Mouse (Mus musculus) heart, embryonic 10.5 days (tissue): ENCODE results near the gene Cadps. TPM values are rescaled to one million over a fixed set of nuclear protein-coding genes. Genes with fewer than 3 reads are reported as not detected.
A peak's percentile ranks its signal among the peaks of the same experiment; 100 is the strongest.

ENCODE experiments used
- DNase-seq: peaks from one replicate; pipeline ENCODE4 v3.0.0-alpha.2; 2017; ENCODE audit warnings: low spot score
- H3K27ac ChIP-seq: fragments of 300-500 bp; sonication (generic); 2 replicates; pipeline ENCODE4 v1.5.1; 2016; ENCODE audit warnings: mild to moderate bottlenecking
- H3K27me3 ChIP-seq: fragments of 300-500 bp; sonication (generic); 2 replicates; pipeline ENCODE4 v1.6.1; 2016; ENCODE audit warnings: mild to moderate bottlenecking; ENCODE audit not compliant: poor library complexity, insufficient read depth, severe bottlenecking
- H3K36me3 ChIP-seq: fragments of 300-500 bp; sonication (generic); 2 replicates; pipeline ENCODE4 v1.6.1; 2016; ENCODE audit warnings: mild to moderate bottlenecking, moderate library complexity
- H3K4me1 ChIP-seq: fragments of 300-500 bp; sonication (generic); 2 replicates; pipeline ENCODE4 v1.6.1; 2016; ENCODE audit warnings: mild to moderate bottlenecking
- H3K4me3 ChIP-seq: fragments of 300-500 bp; sonication (generic); 2 replicates; pipeline ENCODE4 v1.5.1; 2016; ENCODE audit warnings: mild to moderate bottlenecking, moderate library complexity
- H3K9me3 ChIP-seq: fragments of 300-500 bp; sonication (generic); 2 replicates; pipeline ENCODE4 v1.6.1; 2016; ENCODE audit warnings: mild to moderate bottlenecking, moderate library complexity
- WGBS: fragments of 180-500 bp; shearing (Covaris S2); methylation state at CpG from one replicate; pipeline ENCODE4 v1.1.7; 2016; 5-methylcytosine and 5-hydroxymethylcytosine counted together
- polyA plus RNA-seq: library from polyadenylated mRNA; unstranded; fragments of >200 nt; fragmentation: Nextera tagmentation; extraction: Ambion mirVana; gene quantifications from 2 replicates; pipeline ENCODE4 v1.2.1, GENCODE M21; 2016

The Cadps gene
- polyA plus RNA-seq, 1 experiment from 2014 or later = 0.65 TPM

DNA sequence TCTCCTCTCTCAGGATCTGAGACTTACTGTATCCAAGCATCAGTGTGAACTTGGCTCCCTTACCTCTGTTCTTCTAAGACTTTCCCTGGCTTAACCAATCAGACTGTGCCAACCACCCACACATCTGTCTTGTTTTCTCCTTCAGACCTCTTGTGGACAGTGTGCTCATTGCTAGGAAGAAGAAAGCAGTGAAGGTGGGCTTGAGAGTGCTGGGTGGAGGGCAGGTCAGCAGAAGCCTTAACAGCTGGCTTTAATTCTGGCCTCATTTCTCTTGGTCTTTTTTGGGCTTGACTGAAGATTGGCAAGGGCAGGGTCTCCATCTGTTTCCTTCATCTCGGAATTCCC lies 262.7 kb downstream of the Cadps start:
- 48% methylated on average over 1 of the region's 1 CpGs for WGBS
- Histone ChIP-seq H3K4me3 (no peak overlapping the region), H3K27me3 (no peaks in the 10 kb centered on the region), H3K9me3 (no peaks in the 10 kb centered on the region), H3K27ac (no peak overlapping the region), H3K36me3 (no peaks in the 10 kb centered on the region), H3K4me1 (no peaks in the 10 kb centered on the region)
- DNase-seq = no peak

DNA sequence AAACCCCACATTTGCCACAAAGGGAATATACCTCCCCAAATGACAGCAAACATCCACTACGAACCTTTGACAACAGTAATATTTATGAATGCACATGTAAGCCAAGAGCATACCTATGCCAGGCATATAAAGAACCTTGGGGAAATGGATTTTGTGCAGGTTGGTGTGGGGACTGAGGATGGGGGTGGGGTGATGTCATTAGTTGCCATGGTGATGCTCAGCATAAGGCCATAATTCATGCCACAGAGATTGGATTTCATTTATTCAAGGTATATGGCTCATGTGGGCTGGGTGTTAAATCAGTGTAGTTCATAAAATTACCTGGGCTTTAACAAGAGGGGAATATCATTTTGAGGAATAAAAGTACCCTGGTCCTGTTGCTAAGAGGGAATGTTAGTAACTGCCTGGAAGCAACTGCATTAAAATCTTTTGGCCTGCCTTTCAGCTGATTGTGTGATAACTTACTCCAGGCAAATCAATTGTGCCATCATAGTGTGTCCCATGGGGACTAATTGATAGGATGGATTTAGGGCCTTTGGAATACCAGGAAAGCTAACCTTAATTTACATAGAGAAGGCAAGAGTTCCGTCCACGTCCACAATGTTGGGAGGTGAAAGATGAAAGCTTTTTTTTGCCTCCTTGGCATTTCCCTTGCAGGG lies 263.2 kb downstream of the Cadps start:
- DNase-seq = no peak
- 78% methylated on average over 3 of the region's 3 CpGs for WGBS
- Histone ChIP-seq H3K27ac (no peak overlapping the region), H3K36me3 (no peaks in the 10 kb centered on the region), H3K27me3 (no peaks in the 10 kb centered on the region), H3K9me3 (no peaks in the 10 kb centered on the region), H3K4me1 (no peaks in the 10 kb centered on the region), H3K4me3 (no peak overlapping the region)

DNA sequence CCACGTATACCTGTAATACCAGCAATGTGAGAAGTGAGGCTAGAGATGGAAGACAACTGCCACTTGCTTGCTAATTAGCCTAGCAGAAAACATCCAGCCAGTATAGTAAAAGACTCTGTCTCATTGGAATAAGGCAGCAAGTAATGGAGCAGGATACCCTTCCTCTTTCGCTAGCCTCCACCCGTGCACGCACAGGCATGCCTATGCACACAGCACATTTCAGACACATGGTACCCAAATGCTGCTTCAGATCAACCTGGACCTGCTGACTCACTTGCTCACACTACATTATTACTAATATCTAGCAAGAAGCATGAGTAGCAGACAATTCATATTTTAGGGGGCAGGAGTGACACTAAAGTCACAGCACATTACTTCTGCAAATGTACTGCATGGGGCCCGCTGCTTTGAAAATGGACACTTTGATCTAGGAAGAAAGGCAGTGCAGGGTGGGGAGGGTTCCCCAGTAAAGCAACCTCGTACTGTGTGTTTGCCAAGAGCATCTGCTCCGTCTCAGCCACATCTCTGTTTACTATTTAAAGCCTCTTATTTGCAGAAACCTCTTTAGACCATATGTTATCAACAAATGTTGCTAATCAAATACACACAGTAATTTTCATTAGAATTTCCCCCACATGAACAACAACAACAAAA lies 263.8 kb downstream of the Cadps start:
- WGBS = 77% methylated on average over 7 of the region's 7 CpGs
- no peak for DNase-seq
- no peaks in the 10 kb centered on the region for H3K9me3 ChIP-seq
- no peaks in the 10 kb centered on the region for H3K36me3 ChIP-seq
- no peaks in the 10 kb centered on the region for H3K27me3 ChIP-seq
- no peaks in the 10 kb centered on the region for H3K4me1 ChIP-seq
- no peak overlapping the region for H3K4me3 ChIP-seq
- no peak overlapping the region for H3K27ac ChIP-seq

DNA sequence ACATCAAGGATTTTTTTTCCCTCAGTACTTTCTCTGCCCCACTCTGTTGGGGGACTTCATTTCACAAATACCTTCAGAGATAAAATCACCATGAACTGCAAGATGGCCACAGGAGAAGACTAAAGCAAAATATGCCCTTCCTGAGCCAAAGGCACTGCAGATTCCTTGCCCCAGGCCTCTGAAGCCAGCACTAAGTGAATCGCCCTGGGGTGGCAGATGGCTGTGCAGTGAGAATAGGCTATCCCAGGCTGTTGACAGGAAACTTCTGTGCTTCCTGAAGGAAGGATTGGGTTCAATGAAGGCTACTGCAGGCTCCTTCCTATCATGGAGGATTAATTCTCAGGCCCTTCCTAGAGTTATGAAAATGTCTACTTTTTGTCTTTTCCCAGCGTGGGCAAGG lies 268.4 kb downstream of the Cadps start:
- Histone ChIP-seq H3K4me3 (no peak overlapping the region), H3K9me3 (no peaks in the 10 kb centered on the region), H3K27me3 (no peaks in the 10 kb centered on the region), H3K4me1 (no peaks in the 10 kb centered on the region), H3K36me3 (no peaks in the 10 kb centered on the region), H3K27ac (no peak overlapping the region)
- WGBS = 58% methylated on average over 2 of the region's 2 CpGs
- DNase-seq = no peak

DNA sequence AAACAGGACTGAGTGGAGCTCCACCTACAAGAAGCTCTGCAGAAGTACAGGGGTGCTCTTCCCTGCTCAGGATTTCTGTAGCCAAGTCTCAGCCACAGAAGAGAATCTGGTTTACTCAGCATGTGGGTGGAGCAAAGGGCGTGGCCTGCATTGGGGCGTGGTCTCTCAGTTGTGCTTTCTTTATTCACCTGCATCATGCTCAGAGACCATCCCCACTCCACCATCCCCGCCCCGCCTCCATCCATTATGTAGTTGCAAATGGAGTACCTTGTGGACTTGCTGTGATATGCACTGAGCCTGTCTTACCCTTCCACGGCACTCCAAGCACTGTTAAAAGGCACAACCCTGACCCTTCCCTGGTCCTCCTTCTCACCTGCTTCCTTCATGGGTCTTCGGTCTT lies 271.5 kb downstream of the Cadps start:
- H3K9me3 ChIP-seq = no peaks in the 10 kb centered on the region
- no peak for DNase-seq
- H3K27me3 ChIP-seq = no peaks in the 10 kb centered on the region
- 31% methylated on average over 6 of the region's 6 CpGs for WGBS
- no peaks in the 10 kb centered on the region for H3K4me1 ChIP-seq
- no peak overlapping the region for H3K4me3 ChIP-seq
- no peak overlapping the region for H3K27ac ChIP-seq
- no peaks in the 10 kb centered on the region for H3K36me3 ChIP-seq

DNA sequence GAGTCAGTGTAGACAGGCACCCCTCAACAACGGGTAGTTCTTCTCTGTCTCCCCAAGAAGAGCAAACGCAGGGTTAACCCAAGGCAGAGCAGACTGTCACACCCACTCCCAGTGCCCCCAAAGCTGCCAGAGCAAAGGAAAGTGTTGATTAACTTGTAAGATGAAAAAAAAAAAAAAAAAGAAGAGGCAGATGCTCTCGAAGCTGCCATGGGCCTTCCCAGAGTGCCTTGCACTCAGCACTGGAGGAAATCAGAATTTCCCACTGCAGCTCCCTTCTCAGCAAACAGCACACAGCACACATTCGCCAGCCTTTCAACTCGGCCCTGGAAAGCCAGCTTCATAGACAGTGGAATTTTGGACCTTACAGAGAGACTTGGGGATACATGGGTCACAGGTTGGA lies 271.9 kb downstream of the Cadps start:
- no peaks in the 10 kb centered on the region for H3K9me3 ChIP-seq
- 44% methylated on average over 5 of the region's 5 CpGs for WGBS
- H3K4me1 ChIP-seq = no peaks in the 10 kb centered on the region
- DNase-seq = no peak
- no peak overlapping the region for H3K27ac ChIP-seq
- no peaks in the 10 kb centered on the region for H3K27me3 ChIP-seq
- H3K4me3 ChIP-seq = no peak overlapping the region
- H3K36me3 ChIP-seq = no peaks in the 10 kb centered on the region

DNA sequence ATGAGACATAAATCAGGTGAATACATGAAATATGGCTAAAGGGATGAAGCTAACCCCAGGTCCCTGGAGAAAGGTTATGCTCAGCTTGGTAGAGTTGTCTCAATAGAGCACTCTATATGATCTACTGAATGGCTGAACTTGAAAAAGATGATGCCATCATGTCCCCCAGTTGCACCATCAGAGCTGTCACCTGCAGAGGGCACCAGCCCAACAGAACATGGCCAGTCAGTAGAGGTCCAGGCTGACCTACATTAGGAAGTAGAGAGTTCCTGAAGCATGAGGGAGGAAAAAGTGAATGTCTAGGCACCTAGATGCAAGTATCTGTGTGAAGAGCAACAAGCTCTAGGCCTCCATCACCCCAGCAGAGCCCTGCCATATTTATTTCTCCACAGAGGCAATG lies 273.6 kb downstream of the Cadps start:
- Histone ChIP-seq H3K27me3 (no peaks in the 10 kb centered on the region), H3K27ac (no peak overlapping the region), H3K4me3 (no peak overlapping the region), H3K9me3 (no peaks in the 10 kb centered on the region), H3K36me3 (no peaks in the 10 kb centered on the region), H3K4me1 (no peaks in the 10 kb centered on the region)
- no peak for DNase-seq

DNA sequence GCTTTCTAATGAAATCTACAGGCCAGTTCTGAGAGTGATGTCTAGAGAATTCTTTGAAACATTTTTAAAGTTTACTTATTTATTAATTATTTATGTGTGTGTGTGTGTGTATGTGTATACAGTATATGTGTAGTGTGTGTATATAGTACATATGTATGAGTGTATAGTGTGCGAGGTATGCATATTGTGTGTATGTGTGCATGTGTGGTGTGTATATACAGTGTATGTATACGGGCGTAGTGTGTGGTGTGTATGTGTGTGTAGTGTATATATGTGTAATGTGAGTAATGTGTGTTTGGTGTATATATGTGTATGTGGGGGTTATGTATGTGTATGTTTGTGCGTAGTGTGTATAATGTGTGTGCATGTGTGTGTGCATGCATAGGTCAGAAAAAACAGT lies 275.4 kb downstream of the Cadps start:
- Histone ChIP-seq H3K36me3 (no peaks in the 10 kb centered on the region), H3K9me3 (no peaks in the 10 kb centered on the region)
- WGBS = 94% methylated on average over 4 of the region's 4 CpGs

DNA sequence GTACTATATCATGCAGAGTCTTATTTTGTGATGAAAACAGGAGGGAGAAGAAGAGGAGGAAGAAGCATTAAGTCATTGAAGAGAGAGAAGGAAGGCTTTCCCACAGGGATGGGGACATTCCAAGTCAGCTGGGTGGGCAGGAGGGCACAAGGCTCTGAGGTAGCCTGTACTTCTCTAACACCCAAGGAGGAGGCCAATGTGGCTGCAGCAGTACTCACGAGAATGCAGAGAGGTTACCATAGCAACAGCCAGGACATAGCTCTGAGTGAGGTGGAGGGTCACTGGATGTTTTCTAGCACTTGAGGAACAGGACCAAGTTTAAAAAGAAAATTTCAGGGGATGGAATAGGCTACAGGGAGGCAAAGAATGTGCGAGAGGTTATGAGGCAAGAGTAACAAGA lies 281.1 kb downstream of the Cadps start:
- no peak for DNase-seq
- H3K27me3 ChIP-seq = no peaks in the 10 kb centered on the region
- H3K4me3 ChIP-seq = no peak overlapping the region
- no peaks in the 10 kb centered on the region for H3K4me1 ChIP-seq
- H3K36me3 ChIP-seq = no peaks in the 10 kb centered on the region
- no peaks in the 10 kb centered on the region for H3K9me3 ChIP-seq
- no peak overlapping the region for H3K27ac ChIP-seq
- WGBS = 43% methylated on average over 2 of the region's 2 CpGs

More for the DNA sequence above, 275.4 kb downstream of the Cadps start:
- H3K27me3 ChIP-seq = no peaks in the 10 kb centered on the region
- no peak overlapping the region for H3K4me3 ChIP-seq
- H3K4me1 ChIP-seq = no peaks in the 10 kb centered on the region
- no peak overlapping the region for H3K27ac ChIP-seq
- no peak for DNase-seq

DNA sequence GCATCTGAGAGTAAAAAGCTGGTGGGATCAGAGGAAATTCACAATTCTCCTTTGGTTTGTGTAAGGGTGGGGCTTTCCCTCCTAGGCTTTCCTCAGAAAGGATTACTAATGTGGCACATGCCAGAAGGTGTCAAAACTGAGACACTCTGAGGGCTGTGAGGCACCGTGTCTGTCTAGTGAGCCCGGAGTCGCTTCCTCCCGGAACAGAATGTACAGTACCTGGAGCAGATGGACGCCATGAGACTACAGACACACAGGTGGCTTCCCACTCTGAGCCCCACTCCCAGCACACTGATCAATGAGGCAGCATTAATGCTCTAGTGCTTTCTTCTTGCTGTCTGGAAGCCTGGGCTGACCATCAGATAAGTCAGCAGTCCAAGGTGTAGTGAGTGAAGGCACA lies 283.8 kb downstream of the Cadps start:
- H3K9me3 ChIP-seq = no peaks in the 10 kb centered on the region
- no peak overlapping the region for H3K4me3 ChIP-seq
- H3K36me3 ChIP-seq = no peaks in the 10 kb centered on the region
- no peak for DNase-seq
- H3K27me3 ChIP-seq = no peaks in the 10 kb centered on the region
- H3K4me1 ChIP-seq = no peaks in the 10 kb centered on the region
- no peak overlapping the region for H3K27ac ChIP-seq
- WGBS = 74% methylated on average over 5 of the region's 5 CpGs

DNA sequence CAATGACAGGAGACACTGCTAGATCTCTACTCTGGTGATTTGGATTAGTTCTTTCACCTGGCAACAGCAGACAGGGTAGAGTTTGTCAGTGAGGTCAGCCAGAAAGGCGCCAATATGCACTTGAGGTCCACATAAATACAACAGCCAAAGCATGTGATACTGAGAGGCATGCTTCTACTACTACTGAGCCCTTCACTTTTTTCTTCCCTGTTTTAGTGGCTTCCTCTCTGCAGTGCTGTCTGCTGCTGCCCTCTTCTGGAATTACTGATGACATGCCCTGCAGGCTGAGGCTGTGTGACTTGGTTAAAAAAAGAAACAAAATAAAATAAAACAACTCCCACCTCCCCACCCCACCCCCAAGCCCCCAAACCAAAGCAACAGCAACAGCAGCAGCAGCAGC lies 291.8 kb downstream of the Cadps start:
- no peaks in the 10 kb centered on the region; the same call in 1 of the 2 replicates for H3K27me3 ChIP-seq
- WGBS = 18% methylated on average over 1 of the region's 1 CpGs
- H3K4me3 ChIP-seq = no peak overlapping the region
- DNase-seq = no peak
- H3K36me3 ChIP-seq = no peaks in the 10 kb centered on the region
- H3K27ac ChIP-seq = no peak overlapping the region
- no peaks in the 10 kb centered on the region for H3K4me1 ChIP-seq
- H3K9me3 ChIP-seq = no peaks in the 10 kb centered on the region

DNA sequence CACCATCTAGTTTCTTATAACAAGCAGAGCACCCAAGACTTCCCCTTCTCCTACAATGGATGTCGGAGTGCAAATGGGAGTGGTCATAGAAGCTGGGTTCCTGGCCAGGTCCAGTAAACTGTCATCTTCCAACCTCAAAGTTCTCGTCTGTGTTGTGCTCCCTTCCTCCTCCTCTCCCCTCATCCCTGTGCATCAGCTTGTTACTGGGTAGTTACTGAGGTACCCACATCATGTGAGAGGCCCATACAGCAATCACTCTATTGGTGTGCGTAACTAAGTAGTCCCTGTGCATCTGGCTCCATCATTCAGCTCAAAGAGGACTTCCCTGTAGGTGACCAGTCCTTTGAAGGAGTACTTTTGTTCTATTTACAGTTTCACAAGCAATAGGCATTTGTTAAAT lies 292.3 kb downstream of the Cadps start:
- H3K4me3 ChIP-seq = no peak overlapping the region
- 68% methylated on average over 3 of the region's 3 CpGs for WGBS
- H3K36me3 ChIP-seq = no peaks in the 10 kb centered on the region
- H3K27me3 ChIP-seq = no peaks in the 10 kb centered on the region; the same call in 1 of the 2 replicates
- H3K27ac ChIP-seq = no peak overlapping the region
- H3K9me3 ChIP-seq = no peaks in the 10 kb centered on the region
- DNase-seq = no peak
- H3K4me1 ChIP-seq = no peaks in the 10 kb centered on the region

DNA sequence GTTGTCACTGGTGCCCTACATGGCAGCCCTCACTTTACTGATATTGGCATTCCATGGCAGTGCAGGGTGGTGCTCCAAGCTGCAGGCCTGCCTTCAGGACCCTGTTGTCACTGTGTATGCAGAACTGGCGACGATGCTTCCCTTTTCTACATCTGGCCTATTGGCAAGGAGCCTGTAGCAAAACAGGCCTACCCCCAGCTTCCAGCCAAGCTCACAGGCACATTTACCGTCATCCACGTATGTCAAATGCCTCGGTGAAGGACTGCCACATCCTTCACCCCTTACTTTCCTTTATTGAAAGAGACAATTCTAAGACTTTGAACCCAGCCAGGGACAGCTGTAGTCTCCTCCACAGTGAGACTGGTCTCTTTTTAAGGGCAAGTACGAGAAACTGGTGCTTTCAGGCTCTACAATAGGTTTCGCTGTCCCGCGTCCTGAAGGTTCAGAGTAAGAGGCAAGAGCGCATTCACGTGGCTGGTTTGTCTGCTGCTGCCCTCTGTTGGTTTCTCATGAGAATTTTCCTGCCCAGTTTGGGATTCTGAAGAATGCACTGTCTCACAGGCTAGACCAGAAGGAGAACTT lies 292.8 kb downstream of the Cadps start:
- DNase-seq = peak; percentile 81
- Histone ChIP-seq H3K4me3 (no peak overlapping the region), H3K9me3 (no peaks in the 10 kb centered on the region), H3K36me3 (no peaks in the 10 kb centered on the region), H3K27ac (no peak overlapping the region), H3K4me1 (no peaks in the 10 kb centered on the region), H3K27me3 (no peaks in the 10 kb centered on the region; the same call in 1 of the 2 replicates)
- 23% methylated on average over 11 of the region's 11 CpGs for WGBS
